Mouse (Mus musculus) activated CD4-positive, CD25-positive, alpha-beta regulatory T cell (primary cell): ENCODE measurements around the gene Esyt3. TPM values are rescaled to one million over a fixed set of nuclear protein-coding genes. Genes with fewer than 3 reads are reported as not detected.

Experiments used
- polyA plus RNA-seq, 2 experiments: library from polyadenylated mRNA; unstranded; fragments of 100-300 nt; shearing (Covaris generic); gene quantifications; one replicate each; pipeline ENCODE4 v1.2.1; 2017

Esyt3 gene
- polyA plus RNA-seq = not detected

DNA sequence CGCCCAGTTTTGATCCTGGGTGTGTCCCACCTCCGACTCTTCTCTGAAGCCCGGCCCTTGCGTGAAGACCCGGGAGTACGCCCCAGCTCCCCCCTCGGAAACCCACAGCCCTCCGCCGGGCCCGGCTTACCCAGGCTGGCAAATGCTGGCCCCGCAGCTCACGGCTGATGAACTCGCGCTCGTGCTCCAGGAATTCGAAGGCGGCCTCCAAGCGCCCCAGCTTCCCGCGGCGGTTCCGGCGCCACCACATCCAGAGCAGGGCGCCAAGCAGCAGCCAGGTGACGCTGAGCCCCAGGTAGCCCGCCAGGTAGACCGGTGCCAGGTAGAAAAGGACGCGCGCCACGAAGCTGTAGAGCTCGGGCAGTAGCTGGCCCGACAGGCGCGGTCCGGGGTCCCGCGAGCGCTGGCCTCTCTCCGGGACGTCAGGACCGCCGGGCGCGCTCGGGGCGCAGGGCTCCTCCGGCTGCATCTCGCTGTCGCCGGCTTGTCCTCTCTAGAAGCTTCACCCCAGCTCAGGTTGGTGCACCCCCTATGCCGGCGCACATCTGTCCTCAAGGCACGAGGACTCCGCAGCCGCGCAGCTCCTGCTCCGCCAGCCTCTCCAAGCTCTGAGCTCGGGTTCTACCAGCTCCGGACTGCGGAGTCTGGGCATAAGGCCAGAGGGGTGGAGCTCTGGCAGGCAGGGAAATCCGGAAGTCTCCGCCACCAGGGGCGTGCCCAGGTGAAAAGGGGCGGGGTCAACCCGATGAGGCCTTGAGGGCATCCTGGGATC, at the start of gene Esyt3:
TSS of gene Esyt3 (minus strand) at position 637 of the 772 bp plus-strand sequence.

Other genes with a start within 250 kb of the Esyt3 start
- gene Pik3cb, start 217.9 kb downstream of the Esyt3 start, polyA plus RNA-seq = 1 to 10 TPM; 5.0 TPM
- gene Faiml, start 121.3 kb downstream of the Esyt3 start, polyA plus RNA-seq = not detected
- 10 to 100 TPM; 13.7 to 14.1 TPM for gene Cep70, start 115.2 kb downstream of the Esyt3 start, polyA plus RNA-seq
- 1 to 10 TPM in 1 of 2 experiments, not detected in 1; 2.0 TPM for gene Mras, start 78.8 kb upstream of the Esyt3 start, polyA plus RNA-seq
- gene Nme9, start 92.9 kb upstream of the Esyt3 start, polyA plus RNA-seq = not detected
- 10 to 100 TPM; 28.7 to 32.3 TPM for gene Armc8, start 210.3 kb upstream of the Esyt3 start, polyA plus RNA-seq
- gene Dbr1, start 217.2 kb upstream of the Esyt3 start, polyA plus RNA-seq = 10 to 100 TPM; 30.5 to 41.4 TPM